Mouse (Mus musculus) kidney, postnatal 4 days (tissue): ENCODE results near the gene Lipt1.

ENCODE experiments used
- DNase-seq, 2 experiments: peaks; one replicate each; pipeline ENCODE4 v3.0.0; 2021; ENCODE audit warnings: mixed read lengths in 2 of 2

Gene Lipt1

DNA sequence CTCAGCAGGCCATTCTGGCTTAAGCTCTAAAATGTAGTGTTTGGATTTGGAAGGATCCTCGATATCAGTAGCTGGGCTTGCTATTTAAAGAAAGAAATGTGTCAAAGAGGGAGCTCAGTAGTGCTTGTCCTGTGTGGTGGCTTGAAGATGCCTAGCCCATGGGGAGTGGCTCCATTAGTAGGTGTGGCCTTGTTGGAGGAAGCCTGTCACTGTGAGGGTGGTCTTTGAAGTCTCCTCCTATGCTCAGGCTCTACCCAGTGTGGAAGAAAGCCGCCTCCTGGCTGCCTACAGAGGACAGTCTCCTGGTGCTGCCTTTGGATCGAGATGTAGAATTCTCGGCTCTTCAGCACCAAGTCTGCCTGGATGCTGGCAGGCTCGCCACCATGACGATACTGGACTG is 28.8 kb downstream of the Lipt1 start:
- DNase-seq: no peak

- DNase-seq: peak; percentile 55 to 61
These were observed 31.6 kb downstream of the Lipt1 start for GRCm38 (mm10) chr1:37903178-37903577.

DNA sequence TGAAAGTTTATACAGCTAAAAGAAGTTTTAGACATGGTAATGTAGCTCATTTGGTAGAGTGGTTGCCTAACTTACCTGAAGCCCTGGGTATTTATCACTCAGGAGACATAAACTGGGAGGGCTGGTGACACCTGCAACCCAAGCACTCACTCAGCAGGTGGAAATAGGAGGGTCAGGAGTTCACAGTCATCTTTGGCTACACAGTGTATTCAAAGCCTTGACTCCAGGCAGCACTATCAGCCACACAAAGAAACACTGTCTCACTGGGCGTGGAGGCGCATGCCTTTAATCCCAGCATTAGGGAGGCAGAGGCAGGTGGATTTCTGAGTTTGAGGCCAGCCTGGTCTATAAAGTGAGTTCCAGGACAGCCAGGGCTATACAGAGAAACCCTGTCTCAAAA is 41.2 kb downstream of the Lipt1 start:
- DNase-seq: no peak

GRCm38 (mm10) chr1:37916393-37916792 is 44.9 kb downstream of the Lipt1 start, which contains the start of gene Lyg2:
TSS of gene Lyg2 (minus strand) at chr1:37916493.
- DNase-seq: no peak

- no peak for DNase-seq
These were observed 46.1 kb downstream of the Lipt1 start for GRCm38 (mm10) chr1:37917666-37918065.

DNA sequence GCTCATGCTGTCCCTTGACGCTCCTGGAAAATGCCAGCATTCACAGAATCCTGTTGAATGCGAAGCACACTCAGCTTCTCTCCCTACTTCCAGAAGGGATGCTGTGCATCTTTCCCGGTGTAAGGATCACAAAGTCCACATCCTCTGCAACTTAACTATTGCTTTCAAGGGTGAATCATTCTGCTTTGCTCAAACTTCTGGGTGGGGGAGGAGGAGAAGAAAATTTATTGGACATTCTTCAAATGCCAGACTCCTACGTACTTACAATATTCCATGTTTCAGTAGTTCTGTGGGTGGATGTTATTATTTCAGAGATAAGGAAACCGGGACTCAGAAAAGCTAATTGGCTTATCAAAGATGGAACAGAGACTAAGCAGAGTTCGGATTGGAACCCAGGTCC is 46.6 kb downstream of the Lipt1 start:
- DNase-seq: no peak

- no peak for DNase-seq
These were observed 51.0 kb downstream of the Lipt1 start for GRCm38 (mm10) chr1:37922536-37922935.
